Mouse (Mus musculus) ovary, adult 18-20 months (tissue): ENCODE results near the gene Prmt9.

Experiments
- DNase-seq: peaks from one replicate; pipeline ENCODE4 v3.0.0; 2022; ENCODE audit warnings: low spot score, mixed read lengths

The Prmt9 gene

DNA sequence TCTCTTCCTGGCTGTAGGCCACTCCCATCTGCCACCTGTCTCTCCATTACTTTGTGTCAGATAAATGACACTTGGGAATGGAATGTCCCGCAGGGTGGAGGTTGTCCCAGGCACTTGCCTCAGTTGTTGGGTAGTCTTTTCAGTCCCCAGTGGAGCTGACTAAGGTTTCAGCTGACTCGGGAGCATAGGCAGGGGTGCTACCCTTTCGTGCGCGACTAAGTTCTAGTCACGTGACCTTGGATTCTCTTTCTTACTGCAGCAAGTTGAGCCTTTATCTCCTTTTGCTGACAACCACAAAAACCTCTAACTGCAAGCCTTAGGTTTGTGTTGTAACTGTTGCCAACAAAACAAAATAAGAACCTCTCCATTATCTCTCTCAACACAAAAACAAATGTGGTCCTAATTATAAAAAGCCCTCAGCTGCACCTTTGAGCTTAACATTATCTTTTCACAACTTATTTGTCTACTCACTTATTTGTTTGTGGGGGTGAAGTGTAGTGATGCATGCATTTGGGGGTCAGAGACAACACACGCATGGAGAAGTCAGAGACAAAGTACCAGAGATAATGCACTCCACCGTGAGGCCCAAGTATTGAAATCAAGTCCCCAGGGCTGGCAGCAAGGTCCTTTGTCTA is 14.7 kb upstream of the Prmt9 start:
- DNase-seq = no peak

GRCm38 (mm10) chr8:77535026-77535595 is 14.1 kb upstream of the Prmt9 start:
- no peak for DNase-seq

DNA sequence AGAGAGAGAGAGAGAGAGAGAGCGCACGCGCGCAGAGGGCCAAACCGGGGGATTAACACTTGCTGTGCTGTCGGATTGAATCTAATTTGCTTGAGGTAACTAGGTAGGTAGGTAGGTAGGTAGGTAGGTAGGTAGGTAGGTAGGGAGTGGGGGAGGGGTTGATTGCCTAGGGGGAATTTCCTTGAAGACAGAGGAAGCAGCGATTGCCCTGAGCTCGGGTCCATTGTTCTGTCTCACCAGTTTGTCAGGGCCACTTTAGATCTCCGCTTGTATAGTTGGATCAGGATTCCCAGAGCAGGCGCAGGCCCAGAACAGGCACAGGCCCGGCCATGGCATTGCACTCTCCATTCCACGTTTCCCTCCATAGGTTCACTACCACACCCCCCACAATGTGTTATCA is 12.4 kb upstream of the Prmt9 start:
- no peak for DNase-seq

DNA sequence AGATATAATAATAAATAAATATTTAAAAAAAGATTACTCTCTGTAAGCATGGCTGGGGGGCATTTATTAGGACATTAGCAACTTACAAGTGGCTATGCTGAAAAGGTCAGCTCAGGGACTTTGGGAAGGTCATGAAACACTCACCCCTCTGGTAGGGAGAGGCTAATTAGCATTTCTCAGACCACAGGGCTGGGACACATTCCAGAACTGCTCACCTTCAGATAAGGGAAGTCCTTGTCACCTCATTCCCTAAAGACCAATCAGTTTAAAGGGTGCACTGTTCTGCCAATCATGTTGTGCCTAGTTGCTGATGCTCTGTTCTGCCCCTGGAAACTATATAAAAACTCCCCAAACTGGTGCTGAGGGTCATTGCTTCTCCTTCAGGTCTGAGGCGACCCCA is 10.9 kb upstream of the Prmt9 start:
- no peak for DNase-seq

DNA sequence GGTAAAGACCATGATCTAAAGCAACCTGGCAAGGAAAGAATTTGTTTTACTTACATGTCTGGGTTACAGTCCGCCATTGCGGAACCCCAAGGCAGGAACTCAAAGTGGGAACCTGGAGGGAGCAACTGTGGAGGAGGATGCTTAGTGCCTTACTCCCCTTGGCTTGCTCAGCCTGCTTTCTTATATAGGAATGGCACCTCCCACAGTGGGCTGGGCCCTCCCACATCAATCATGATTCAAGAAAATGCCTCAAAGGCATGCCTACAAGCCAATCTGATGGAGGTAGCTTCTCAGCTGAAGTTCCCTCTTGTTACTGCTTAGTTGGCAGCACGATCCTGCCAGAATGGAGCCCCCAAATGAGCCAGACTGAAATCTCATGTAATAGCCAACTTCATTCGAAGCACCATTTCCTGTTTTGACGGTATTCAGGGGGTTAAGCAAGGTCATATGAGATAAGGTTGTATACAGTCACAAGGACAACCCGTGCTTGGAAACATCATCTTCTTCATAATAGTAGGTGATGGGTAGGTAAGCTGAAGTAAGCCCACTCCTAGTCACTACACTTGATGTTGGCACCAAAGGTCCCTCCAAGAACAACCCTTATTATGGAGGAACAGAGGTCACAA is 5.9 kb upstream of the Prmt9 start:
- no peak for DNase-seq

- DNase-seq = no peak
Measured at GRCm38 (mm10) chr8:77544428-77544827, 4.8 kb upstream of the Prmt9 start.

DNA sequence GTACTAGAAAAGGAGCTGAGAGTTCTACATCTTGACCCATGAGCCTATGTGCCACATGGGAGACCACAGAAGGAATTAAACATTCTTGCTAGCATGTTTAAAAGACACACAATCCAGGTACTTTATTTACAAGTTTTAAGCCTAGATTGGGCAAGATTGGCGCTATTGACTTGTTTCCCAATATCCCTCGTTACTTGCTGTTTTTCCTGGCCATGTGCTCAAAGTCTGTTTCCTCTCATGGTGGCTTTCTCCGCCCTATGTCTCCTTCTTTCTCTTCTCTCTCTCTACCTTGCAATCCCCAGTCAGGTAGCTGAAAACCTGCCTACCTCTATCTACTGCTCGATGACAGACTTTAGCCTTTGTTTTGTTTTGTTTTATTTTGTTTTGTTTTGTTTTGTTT is 3.6 kb upstream of the Prmt9 start:
- DNase-seq = no peak

DNA sequence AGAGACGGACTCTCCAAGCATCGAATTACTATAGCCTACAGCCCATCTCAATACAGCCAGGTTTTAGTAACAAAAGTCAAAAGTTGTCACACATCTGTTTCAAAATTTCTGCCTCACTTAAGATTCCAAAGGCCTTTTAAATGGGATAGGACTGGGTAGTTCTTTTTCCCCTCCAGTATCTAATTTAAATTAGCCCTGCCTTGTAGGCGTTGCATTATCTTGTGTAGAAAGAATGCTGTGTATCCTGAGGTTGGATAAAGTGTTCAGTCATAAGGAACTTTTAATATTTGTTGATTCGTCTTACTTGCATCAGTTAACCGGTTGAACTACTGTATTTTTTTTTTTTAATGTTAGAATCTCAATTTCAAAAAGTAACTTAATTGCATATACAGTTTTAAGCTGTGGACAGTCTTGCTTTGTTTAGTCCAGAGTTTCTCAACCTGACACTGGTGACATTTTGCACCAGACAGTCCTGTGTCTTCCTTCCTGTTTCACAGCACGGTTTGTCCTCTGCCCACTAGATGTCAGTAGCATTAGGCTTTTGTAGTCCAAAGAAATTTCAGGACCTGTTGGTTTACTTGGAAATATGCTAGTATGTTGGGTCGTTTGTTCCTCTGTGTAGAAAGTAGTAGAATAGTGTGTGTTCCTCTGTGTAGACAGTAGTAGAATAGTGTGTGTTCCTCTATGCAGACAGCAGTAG is 834 bp downstream of the Prmt9 start:
- no peak for DNase-seq

DNA sequence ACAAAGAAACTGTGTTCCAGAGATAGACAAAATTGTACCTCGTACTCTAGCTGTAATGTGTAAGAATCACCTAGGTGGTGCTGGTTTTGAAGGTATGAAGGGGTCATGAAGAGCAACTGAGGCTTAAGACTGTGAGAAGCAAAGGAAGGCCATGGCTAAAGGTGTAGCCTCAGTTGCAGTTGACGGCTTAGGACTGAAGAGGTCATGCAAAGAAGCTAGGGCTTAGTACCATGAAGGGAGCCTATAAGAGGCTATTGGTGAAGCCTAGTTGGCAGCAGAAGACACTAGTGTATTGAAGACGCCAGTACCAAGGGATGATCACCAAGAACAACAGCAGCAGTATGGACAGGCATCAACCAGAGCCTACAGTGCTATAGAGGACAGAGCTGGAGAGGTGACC is 3.3 kb downstream of the Prmt9 start:
- DNase-seq = no peak

DNA sequence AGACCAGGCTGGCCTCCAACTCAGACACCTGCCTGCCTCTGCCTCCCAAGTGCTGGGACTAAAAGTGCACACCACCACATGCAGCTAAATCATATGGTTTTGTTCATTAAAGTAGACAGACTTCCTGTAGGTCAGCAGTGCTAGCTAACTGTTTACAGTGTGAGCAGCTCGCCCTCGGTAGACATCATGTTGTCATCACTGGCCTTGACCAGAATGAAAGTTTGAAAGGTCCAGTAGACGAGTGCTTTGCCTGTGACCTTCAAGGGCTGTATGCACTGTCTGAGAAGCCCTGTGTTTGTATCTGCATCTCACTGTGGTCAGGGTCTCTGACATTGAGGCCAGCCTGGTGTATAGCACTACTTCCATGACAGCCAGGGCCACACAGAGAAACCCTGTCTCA is 12.2 kb downstream of the Prmt9 start:
- DNase-seq = no peak

- DNase-seq = no peak
Measured at GRCm38 (mm10) chr8:77574229-77574628, 25.0 kb downstream of the Prmt9 start.

GRCm38 (mm10) chr8:77577674-77578073 is 28.5 kb downstream of the Prmt9 start:
- DNase-seq = no peak

DNA sequence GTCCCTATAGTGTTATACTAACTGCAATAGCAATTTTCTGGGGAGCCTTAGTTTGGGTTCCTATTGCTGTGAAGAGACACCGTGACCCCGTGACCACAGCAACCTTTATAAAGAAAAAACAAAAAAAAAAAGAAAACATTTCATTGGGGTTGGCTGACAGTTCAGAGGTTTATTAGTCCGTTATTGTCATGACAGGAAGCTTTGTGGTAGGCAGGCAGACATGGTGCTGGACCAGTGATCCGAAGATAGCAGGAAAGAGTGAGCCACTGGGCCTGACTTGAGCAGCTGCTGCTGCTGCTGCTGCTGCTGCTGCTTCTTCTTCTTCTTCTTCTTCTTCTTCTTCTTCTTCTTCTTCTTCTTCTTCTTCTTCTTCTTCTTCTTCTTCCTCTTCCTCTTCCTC is 35.0 kb downstream of the Prmt9 start:
- DNase-seq = no peak

DNA sequence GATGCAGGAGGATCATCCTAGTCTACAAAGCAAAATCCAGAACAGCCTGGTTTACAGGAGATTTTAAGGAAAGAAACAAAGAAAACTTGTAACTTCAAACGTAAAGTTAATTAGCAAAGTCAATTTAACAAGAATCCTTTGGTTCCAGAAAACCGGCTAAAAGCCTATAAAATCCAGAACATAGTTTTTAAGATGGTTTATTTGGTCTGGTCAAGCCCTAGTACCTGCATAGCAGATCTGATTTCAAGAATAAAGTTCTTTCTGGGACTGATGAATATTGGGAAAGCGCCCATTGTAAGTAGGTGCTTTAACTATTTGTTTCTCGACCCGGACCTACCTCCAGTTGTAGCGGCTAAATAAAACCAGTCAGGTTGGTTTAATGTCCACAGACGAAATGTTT is 60.4 kb downstream of the Prmt9 start:
- no peak for DNase-seq

DNA sequence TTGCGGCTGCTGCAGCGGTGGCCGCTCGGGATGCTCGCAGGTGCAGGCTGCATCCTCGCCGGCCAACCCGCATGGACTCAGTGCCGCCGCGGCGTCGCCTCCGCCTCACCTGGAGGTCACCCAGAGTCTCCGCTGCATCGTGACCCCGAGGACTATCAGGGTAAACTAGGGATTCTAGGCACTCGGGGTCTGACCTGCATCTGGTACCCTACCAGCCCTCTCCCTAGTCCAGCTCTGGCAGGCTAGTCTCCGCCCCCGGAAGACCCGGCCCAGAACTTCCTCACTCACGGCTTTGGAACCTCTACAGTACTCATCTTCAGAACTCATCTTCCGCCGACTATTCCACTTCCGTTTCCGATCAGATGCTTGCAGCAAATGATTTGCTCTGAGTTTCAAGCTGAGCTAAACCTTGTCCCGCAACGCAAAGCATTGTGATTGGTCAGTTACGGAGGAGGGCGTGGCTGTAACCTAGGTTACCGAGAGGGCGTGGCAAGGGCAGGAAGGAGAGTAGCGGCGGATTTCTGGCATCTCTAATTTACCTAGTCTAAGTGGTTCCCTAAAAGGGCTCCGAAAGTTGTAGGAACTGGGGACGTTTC is 61.3 kb downstream of the Prmt9 start, which contains the start of gene Tmem184c:
Tmem184c (minus strand) TSS at position 325 of the 596 bp plus-strand sequence.
- peak; percentile 96 for DNase-seq

DNA sequence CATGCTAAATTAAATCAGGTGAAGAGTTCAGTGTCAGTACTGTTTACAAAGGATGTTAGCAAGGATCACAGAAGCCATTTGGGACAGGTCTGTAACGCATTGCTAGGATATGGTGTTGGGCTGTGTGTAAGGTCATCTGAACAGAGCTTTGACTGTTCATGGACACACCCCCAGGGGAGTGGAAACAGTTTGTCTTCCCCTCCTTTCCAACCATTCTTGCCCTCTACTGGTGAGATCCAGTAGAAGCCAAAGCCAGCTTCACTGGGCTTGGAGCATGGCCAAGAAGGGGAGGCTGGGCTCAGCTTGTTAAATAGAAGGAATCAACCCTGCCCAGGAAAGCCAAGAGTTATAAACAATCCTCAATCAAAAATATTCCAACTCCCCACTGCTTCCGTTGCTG is 68.7 kb downstream of the Prmt9 start:
- DNase-seq = peak; percentile 20

DNA sequence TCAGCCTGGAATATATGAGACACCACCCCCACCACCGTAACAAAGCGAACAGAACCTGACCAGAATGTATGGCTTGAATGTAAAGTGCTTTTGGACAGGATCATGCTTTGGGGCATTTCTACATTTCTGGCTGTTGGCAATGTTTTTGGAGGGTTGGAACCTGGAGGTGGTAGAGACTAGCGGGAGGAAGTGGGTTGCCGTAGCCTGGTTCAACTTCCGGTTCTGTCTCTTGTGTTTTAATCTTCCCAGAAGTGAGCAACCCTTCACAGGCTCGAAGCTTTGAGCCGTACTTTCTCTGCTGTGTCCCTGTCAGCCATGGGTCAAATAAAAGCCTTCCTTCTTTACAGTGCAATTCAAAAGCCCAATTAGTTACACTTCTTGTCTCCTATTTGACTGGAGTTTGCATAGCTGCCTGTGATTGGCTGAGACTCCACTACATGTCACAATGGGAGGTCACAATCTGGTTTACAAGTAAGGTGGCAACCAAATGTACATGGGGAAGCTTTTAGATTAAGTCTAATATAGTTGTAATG is 74.5 kb downstream of the Prmt9 start:
- no peak for DNase-seq

DNA sequence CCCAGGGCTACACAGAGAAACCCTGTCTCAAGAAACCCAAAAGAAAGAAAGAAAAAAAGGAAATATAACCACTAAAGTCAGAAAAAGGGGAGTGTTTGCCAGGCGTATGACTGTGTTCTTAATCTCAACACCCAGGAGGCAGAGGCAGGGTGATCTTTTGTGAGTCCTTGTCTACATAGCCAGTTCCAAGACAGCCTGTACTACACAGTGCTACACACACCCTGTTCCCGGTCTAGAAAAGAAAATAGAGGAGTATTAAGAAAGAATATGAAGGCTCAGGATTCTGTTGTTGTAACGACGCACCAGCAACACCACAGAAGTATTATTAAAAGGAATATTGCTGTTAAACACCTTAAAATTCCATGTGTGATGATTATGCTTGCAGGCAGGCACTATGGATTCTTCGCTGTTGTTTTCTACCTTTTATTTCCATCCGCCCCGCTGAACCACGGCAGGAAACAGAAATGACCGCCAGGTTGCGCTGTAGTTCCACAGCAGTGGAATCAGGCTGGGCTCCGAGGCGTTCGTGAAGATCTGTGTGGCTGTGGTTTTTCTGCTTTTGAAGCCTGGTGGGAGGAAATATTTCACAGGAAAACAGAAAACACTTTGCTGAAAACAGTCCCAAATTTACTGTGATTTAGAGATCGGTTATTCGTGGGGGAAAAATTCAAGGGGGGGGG is 80.8 kb downstream of the Prmt9 start:
- peak; percentile 62 for DNase-seq

DNA sequence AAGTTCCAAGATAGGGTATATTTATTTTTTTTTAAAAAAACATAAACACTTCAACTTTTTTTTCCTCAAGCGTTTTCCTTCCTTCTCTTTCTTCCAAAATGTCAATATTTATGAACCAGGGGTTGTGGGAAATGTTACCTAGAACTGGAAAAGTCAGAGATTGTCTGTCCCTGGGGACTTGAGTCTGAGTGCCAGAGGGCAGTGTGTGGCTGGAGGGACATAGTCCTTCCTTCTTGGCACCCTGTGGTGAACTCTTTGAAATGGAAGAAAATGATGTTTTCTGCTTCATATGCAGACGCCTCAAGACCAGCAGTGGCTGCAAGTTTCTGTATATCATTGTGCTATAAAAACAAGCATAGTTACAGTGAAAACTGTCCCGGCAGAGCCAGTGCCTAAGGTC is 81.5 kb downstream of the Prmt9 start:
- no peak for DNase-seq
